Mouse (Mus musculus) midbrain, embryonic 11.5 days (tissue): ENCODE data around the gene Rnf43. TPM values are rescaled to one million over a fixed set of nuclear protein-coding genes. Genes with fewer than 3 reads are reported as not detected.

Experiments used
- ATAC-seq: fragments of 200-750 bp; cut with Nextera tagmentation; 2 replicates; pipeline ENCODE4 v1.8.0; 2017; ENCODE audit warnings: moderate TSS enrichment, moderate library complexity; ENCODE audit not compliant: low FRiP score
- DNase-seq: peaks from one replicate; pipeline ENCODE4 v3.0.0; 2015; ENCODE audit warnings: low spot score; ENCODE audit errors: missing footprints
- H3K27ac ChIP-seq: fragments of 300-500 bp; sonication (generic); 2 replicates; pipeline ENCODE4 v1.5.1; 2014; ENCODE audit warnings: low read depth, low read length
- H3K27me3 ChIP-seq: fragments of 300-500 bp; sonication (generic); 2 replicates; pipeline ENCODE4 v1.6.1; 2014; ENCODE audit warnings: mild to moderate bottlenecking, low read length, moderate library complexity, mixed read lengths; ENCODE audit not compliant: control insufficient read depth, insufficient read depth
- H3K36me3 ChIP-seq: fragments of 300-500 bp; sonication (generic); 2 replicates; pipeline ENCODE4 v1.6.1; 2014; ENCODE audit warnings: mild to moderate bottlenecking, low read length, moderate library complexity, mixed read lengths; ENCODE audit not compliant: control insufficient read depth, insufficient read depth
- H3K4me1 ChIP-seq: fragments of 300-500 bp; sonication (generic); 2 replicates; pipeline ENCODE4 v1.6.1; 2014; ENCODE audit warnings: low read length; ENCODE audit not compliant: control insufficient read depth, insufficient read depth
- H3K4me2 ChIP-seq: fragments of 300-500 bp; sonication (generic); 2 replicates; pipeline ENCODE4 v1.6.1; 2014; ENCODE audit warnings: mild to moderate bottlenecking, moderate library complexity
- H3K4me3 ChIP-seq: fragments of 300-500 bp; sonication (generic); 2 replicates; pipeline ENCODE4 v1.5.1; 2014; ENCODE audit warnings: low read depth, low read length
- H3K9ac ChIP-seq: fragments of 300-500 bp; sonication (generic); 2 replicates; pipeline ENCODE4 v1.6.1; 2014; ENCODE audit warnings: low read length
- H3K9me3 ChIP-seq: fragments of 300-500 bp; sonication (generic); 2 replicates; pipeline ENCODE4 v1.6.1; 2016; ENCODE audit warnings: low read length; ENCODE audit not compliant: control insufficient read depth
- WGBS: fragments of 180-500 bp; shearing (Covaris S2); extraction: QIAGEN DNeasy Blood & Tissue Kit; methylation state at CpG from one replicate; pipeline ENCODE4 v1.1.7; 2014; 5-methylcytosine and 5-hydroxymethylcytosine counted together
- polyA plus RNA-seq: library from polyadenylated mRNA; unstranded; fragments of >200 nt; fragmentation: Nextera tagmentation; extraction: Ambion mirVana; gene quantifications from 2 replicates; pipeline ENCODE4 v1.2.1, GENCODE M21; 2014

Rnf43 gene
- polyA plus RNA-seq, 1 experiment from 2014 or later = 0.61 TPM

DNA sequence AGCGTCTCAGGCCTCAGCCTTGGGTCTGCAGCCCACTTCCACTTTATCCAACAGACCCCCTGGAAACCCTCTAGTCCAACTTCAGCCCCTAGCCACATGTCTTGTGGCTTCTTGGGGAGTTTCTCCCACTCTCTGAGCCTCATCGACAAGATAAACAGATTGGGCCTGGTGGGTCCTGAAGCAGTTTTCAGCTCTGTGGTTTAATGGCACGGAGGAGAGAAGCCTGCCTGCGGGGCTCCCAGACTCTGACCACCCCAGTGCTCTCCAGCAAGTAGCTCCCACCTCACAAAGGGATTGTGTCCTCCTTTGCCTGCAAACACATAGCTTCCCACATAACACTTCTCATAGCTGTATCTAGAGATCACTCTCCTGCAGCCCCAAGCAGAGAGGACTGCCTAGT lies 64.9 kb downstream of the Rnf43 start:
- no peaks in the 10 kb centered on the region for H3K9me3 ChIP-seq
- H3K27me3 ChIP-seq = no peaks in the 10 kb centered on the region
- peaks cover 8% of the 10 kb centered on the region; the same call in 1 of the 2 replicates for H3K4me1 ChIP-seq
- no peak overlapping the region for H3K27ac ChIP-seq
- H3K4me2 ChIP-seq = no peak overlapping the region
- no peak overlapping the region for H3K9ac ChIP-seq
- no peak overlapping the region for H3K4me3 ChIP-seq
- DNase-seq (peak; percentile 37), ATAC-seq (no peak)
- 55% methylated on average over 4 of the region's 4 CpGs for WGBS
- H3K36me3 ChIP-seq = no peaks in the 10 kb centered on the region

DNA sequence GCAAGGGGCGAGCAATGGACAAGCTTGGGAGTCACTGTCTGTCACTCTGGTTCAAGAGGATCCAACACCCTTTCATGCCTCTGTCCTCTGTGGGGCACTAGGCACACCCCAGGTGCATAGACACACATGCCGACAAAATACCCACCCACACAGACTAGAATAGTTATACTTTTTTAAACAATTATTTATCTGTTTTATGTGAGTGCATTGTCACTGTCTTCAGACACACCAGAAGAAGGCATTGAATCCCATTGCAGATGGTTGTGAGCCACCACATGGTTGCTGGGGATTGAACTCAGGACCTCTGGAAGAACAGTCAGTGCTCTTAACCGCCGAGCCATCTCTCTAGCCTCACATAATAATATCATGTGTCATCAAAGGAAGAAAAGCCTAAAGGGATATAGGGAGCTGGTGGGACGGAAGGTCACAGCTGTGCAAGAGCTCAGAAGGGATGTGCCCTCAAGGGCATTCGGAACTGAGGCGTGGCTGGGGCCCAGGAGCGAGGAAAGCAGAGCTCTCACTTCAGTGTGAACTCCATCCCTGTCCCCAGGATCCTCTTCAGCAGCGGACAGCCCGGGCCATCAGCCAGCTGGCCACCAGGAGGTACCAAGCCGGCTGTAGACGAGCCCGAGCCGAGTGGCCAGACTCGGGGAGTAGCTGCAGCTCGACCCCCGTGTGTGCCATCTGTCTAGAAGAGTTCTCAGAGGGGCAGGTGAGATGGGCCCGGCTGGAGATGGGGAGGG lies 66.5 kb downstream of the Rnf43 start:
- Histone ChIP-seq H3K27ac (no peak overlapping the region; the same call in 1 of the 2 replicates), H3K4me3 (no peak overlapping the region), H3K27me3 (no peaks in the 10 kb centered on the region), H3K4me2 (no peak overlapping the region), H3K36me3 (no peaks in the 10 kb centered on the region), H3K9me3 (no peaks in the 10 kb centered on the region), H3K9ac (no peak overlapping the region), H3K4me1 (peaks cover 16% of the 10 kb centered on the region)
- 78% methylated on average over 18 of the region's 18 CpGs for WGBS
- DNase-seq (peak; percentile 74), ATAC-seq (no peak)

DNA sequence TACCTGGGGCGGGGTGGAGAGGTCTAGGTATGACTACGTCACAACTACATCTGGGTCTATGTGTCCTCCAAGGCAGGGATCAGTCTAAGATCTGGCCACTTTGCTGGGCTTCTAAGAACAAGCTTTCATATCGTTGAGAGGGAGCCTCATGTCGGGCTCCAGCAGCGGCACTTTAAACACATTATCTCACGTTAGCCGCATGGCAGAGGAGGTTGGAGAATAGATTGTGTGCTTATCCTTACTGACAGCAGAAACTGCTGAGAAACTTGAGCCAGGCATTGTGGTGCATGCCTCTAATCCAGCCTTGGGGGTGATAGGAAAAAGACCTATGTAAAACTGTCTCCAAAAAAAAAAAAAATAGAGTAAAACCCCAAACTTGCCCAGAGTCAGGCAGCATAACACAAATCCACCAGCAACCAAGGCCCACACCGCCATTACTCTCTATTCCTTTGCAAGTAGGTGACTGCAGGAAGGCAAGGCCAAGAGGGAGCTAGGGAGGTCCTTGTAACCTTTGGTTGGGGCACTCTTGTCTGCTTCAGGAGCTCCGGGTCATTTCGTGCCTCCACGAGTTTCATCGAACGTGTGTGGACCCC lies 67.2 kb downstream of the Rnf43 start:
- peaks cover 17% of the 10 kb centered on the region for H3K4me1 ChIP-seq
- no peak overlapping the region for H3K4me2 ChIP-seq

DNA sequence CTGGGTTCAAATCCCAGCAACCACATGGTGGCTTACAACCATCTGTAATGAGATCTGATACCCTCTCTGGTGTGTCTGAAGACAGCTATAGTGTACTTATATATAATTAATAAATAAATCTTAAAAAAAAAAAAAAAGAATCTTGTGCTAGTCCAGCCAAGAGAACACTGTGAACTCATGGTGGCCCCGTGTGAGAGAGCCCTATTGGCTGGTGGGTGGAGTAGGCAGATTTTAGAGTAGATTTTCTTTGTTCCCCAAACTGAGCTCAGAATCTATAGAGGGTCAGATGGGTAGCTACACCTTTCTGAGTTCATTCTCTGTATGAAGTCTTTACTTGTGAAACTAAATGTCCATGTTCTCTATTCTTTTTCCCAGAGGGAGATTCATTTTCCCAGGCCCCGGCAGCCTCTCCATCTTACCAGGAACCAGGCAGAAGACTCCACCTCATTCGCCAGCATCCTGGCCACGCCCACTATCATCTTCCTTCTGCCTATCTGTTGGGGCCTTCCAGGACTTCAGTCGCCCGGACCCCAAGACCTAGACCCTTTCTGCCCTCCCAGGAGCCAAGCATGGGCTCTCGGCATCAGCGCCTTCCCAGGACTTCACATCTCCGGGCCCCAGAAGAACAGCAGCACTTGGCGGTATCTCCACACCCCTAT lies 68.3 kb downstream of the Rnf43 start:
- Histone ChIP-seq H3K4me2 (no peak overlapping the region), H3K9ac (no peak overlapping the region), H3K27ac (no peak overlapping the region), H3K36me3 (no peaks in the 10 kb centered on the region), H3K4me3 (no peak overlapping the region), H3K9me3 (no peaks in the 10 kb centered on the region), H3K27me3 (peaks cover 2% of the 10 kb centered on the region; the same call in 1 of the 2 replicates), H3K4me1 (peaks cover 14% of the 10 kb centered on the region)
- 69% methylated on average over 10 of the region's 10 CpGs for WGBS
- no peak for ATAC-seq
- DNase-seq = peak; percentile 49

More for the DNA sequence above, 67.2 kb downstream of the Rnf43 start:
- H3K9me3 ChIP-seq = no peaks in the 10 kb centered on the region
- no peak overlapping the region for H3K27ac ChIP-seq
- ATAC-seq (no peak), DNase-seq (peak; percentile 19)
- no peaks in the 10 kb centered on the region for H3K27me3 ChIP-seq
- H3K9ac ChIP-seq = no peak overlapping the region
- no peak overlapping the region for H3K4me3 ChIP-seq
- WGBS = 91% methylated on average over 13 of the region's 13 CpGs
- no peaks in the 10 kb centered on the region for H3K36me3 ChIP-seq

DNA sequence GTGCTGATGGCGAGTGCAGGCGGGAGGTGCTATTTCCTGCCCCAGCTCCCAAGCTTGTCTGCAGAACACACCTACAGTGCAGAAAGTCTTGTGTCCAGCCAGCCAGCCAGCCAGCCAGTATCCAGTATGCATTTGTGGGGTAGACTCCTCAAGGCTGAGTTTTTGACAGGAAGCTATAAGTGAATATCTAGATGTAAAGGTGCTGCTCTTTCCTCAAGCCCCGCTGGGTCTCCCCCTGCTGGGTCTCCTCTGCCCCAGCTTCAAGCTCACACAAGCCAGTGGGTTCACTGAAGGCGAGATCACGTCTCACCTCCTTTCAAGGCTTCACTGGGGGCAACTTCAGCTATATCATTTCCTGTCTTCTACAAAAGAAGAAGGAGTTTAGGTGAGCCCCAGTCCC lies 71.8 kb downstream of the Rnf43 start:
- Histone ChIP-seq H3K4me3 (peak overlapping the region; percentile 20; the same call in 1 of the 2 replicates), H3K4me2 (peak overlapping the region; percentile 48), H3K27ac (no peak overlapping the region), H3K36me3 (no peaks in the 10 kb centered on the region), H3K27me3 (peaks cover 2% of the 10 kb centered on the region; the same call in 1 of the 2 replicates), H3K9me3 (no peaks in the 10 kb centered on the region), H3K9ac (peak overlapping the region; percentile 57), H3K4me1 (peaks cover 19% of the 10 kb centered on the region)
- peak; percentile 83 for DNase-seq
- WGBS = 59% methylated on average over 3 of the region's 5 CpGs
- ATAC-seq = no peak

DNA sequence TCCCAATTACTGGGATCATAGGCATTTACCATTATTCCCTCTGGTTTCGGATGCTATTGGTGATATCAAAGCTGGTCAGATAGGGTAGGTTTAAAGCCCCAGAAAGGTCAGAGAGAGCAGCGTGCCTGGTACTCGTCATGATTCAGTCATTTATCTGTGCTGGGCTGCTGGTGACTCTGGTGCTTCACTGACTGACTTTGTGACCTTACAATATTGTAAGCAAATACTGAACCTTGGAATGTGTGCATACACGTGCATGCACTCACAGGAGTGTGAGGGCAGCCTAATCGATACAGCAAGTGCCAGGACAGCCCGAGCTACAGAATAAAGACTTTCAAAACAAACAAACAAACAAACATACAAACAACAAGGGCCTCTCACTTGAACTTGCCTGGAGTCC lies 73.2 kb downstream of the Rnf43 start:
- H3K4me2 ChIP-seq = no peak overlapping the region
- ATAC-seq (no peak), DNase-seq (peak; percentile 35)
- peaks cover 2% of the 10 kb centered on the region; the same call in 1 of the 2 replicates for H3K27me3 ChIP-seq
- no peaks in the 10 kb centered on the region for H3K36me3 ChIP-seq
- H3K9ac ChIP-seq = no peak overlapping the region
- no peak overlapping the region for H3K27ac ChIP-seq
- no peak overlapping the region for H3K4me3 ChIP-seq
- no peaks in the 10 kb centered on the region for H3K9me3 ChIP-seq
- WGBS = 88% methylated on average over 6 of the region's 6 CpGs
- peaks cover 19% of the 10 kb centered on the region for H3K4me1 ChIP-seq

DNA sequence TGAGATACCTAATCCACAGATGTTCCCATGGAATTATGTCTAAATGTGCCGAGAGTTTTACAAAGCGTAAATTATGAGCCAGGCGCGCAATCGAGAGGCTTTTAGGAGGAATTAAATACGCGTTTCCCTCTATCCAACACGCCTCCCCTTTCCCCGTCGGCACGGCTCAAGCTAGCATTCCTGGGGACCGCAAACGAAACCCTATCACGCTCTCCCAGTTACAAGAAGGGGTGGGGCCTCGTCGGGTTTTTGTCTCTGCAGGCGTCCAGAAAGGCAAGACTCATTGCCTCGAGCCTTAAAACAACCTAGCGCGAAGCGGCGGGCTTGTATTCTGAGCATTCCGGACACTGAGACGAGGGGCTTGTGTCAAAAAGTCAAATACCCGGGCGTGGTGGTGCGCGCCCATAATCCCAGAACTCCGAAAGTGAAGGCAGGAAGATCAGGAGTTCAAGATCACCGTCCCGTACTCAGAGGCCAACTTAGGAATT lies 74.2 kb downstream of the Rnf43 start:
- H3K36me3 ChIP-seq = no peaks in the 10 kb centered on the region
- H3K9ac ChIP-seq = peak overlapping the region; percentile 82
- H3K27me3 ChIP-seq = peaks cover 2% of the 10 kb centered on the region; the same call in 1 of the 2 replicates
- peak overlapping the region; percentile 78 for H3K4me3 ChIP-seq
- WGBS = 2% methylated on average over 31 of the region's 31 CpGs
- ATAC-seq = peak; percentile 65
- peak; percentile 95 for DNase-seq
- peak overlapping the region; percentile 96 for H3K4me2 ChIP-seq
- peak overlapping the region; percentile 36; the same call in 1 of the 2 replicates for H3K27ac ChIP-seq
- no peaks in the 10 kb centered on the region for H3K9me3 ChIP-seq
- peaks cover 19% of the 10 kb centered on the region for H3K4me1 ChIP-seq

DNA sequence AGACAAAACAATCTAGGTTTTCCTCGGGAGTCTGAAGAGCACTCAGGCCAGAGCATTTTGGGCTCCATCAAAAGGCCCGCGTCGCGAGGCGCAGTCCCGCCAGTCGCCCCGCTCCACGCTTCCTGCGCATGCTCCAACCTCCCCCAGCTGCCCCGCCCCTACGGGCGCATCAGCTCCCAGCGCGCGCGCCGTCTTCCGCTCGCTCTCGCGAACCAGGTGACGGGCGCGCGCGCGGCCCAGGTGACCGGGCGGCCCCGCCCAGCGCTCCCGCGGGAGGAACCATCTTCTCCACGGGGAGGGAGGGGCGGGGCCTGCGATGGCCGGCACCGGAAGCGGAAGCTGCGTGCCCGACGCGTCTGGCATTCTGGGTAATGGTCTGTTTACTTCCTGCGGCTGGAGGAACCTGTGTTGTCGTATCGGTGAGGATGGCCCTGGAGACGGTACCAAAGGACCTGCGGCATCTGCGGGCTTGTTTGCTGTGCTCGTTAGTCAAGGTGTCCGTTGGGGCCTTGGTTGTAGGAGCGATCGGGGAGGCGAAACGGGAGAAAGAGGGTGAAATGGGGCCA lies 74.7 kb downstream of the Rnf43 start, which contains the start of gene Supt4a:
Gene Supt4a, plus strand, starts transcription at position 378 of the 566 bp plus-strand sequence.
- peak; percentile 100 for DNase-seq
- H3K9ac ChIP-seq = peak within 1 kb of the TSS; percentile 82
- under 1% methylated on average over 57 of the region's 57 CpGs for WGBS
- H3K4me1 ChIP-seq = peaks cover 19% of the 10 kb centered on the region
- peak within 1 kb of the TSS; percentile 78 for H3K4me3 ChIP-seq
- H3K9me3 ChIP-seq = no peaks in the 10 kb centered on the region
- H3K27me3 ChIP-seq = peaks cover 2% of the 10 kb centered on the region; the same call in 1 of the 2 replicates
- ATAC-seq = peak; percentile 93
- H3K36me3 ChIP-seq = no peaks in the 10 kb centered on the region
- H3K27ac ChIP-seq = peak within 1 kb of the TSS; percentile 36; the same call in 1 of the 2 replicates
- peak within 1 kb of the TSS; percentile 96 for H3K4me2 ChIP-seq
